Mouse (Mus musculus): Measurements from ENCODE around the gene Heca. TPM values are rescaled to one million over a fixed set of nuclear protein-coding genes. Genes with fewer than 3 reads are reported as not detected.

Heca gene
- 1.6 and 5.4 TPM in 2 replicates for polyA plus RNA-seq (2012; rRNA removed; ENCODE audit: low replicate concordance)

GRCm38 (mm10) chr10:17947960-17948730 is at the start of gene Heca:
Heca (minus strand) TSS chr10:17948067.

Other genes with a start within 250 kb of the Heca start
- gene Cited2, start 224.8 kb downstream of the Heca start, polyA plus RNA-seq (2012; rRNA removed; ENCODE audit: low replicate concordance) = 52.2 and 93.5 TPM in 2 replicates
- gene Txlnb, start 151.8 kb downstream of the Heca start, polyA plus RNA-seq (2012; rRNA removed; ENCODE audit: low replicate concordance) = 0.08 TPM in 1 of 2 replicates, not detected in the other
- 1.1 and 4.9 TPM in 2 replicates for gene Abracl, start 75.2 kb upstream of the Heca start, polyA plus RNA-seq (2012; rRNA removed; ENCODE audit: low replicate concordance)
- 8.9 and 14.0 TPM in 2 replicates for gene Reps1, start 107.8 kb upstream of the Heca start, polyA plus RNA-seq (2012; rRNA removed; ENCODE audit: low replicate concordance)

All from duodenum, adult 2 months (tissue).